Comparison of ENCODE assay signal across 9 mouse cellular contexts in genomic region chr17:86618431-86618861, GRCm38 (mm10).
DNase-seq lines count a peak whose midpoint lies in the region; ATAC-seq and TF ChIP-seq lines count a peak whose summit lies in the region.
"Had no signal": no experiment of that assay in that cellular context is flagged by ENCODE, and none has a peak within 500 bp of the region (broad histone marks: within the 10 kb centered on the region; RNA-seq: fewer than 3 reads in every experiment).

No protein-coding gene starts in this region.

- DNase-seq in liver, adult 2 months (ENCODE audit: extremely low read depth, low read depth, low spot score): no peak
- DNase-seq in thymus, postnatal 36 days: no peak
- no peak for DNase-seq in frontal cortex, postnatal 36 days (ENCODE audit: low spot score in 2 of 2)
- no peak for DNase-seq in spleen, postnatal 36 days (ENCODE audit: low spot score in 2 of 2)

- H3K4me3 ChIP-seq in liver, adult 2 months (ENCODE audit: insufficient read depth, low read depth, low read length): no peak overlapping the region
- H3K4me3 ChIP-seq in liver, embryonic 12.5 days: no peak overlapping the region
- no peak overlapping the region for H3K4me3 ChIP-seq in embryonic facial prominence, embryonic 12.5 days
- no peak overlapping the region for H3K4me3 ChIP-seq in hindbrain, embryonic 16.5 days (ENCODE audit: low read length)
- no peak overlapping the region for H3K4me3 ChIP-seq in neural tube, embryonic 13.5 days
- H3K4me3 ChIP-seq: midbrain, embryonic 12.5 days had no signal

- no peaks in the 10 kb centered on the region for H3K36me3 ChIP-seq in liver, adult 2 months (ENCODE audit: control insufficient read depth, insufficient read depth, low read length)
- H3K36me3 ChIP-seq in liver, embryonic 12.5 days: no peaks in the 10 kb centered on the region
- 0 out of 2 replicates have a peak, but pooled peaks cover 3% of the 10 kb centered on the region for H3K36me3 ChIP-seq in embryonic facial prominence, embryonic 12.5 days
- no peaks in the 10 kb centered on the region for H3K36me3 ChIP-seq in hindbrain, embryonic 16.5 days (ENCODE audit: control insufficient read depth, insufficient read depth, low read length)
- H3K36me3 ChIP-seq in neural tube, embryonic 13.5 days: peaks cover 6% of the 10 kb centered on the region; the same call in 1 of the 2 replicates
- H3K36me3 ChIP-seq: midbrain, embryonic 12.5 days had no signal

- no peaks in the 10 kb centered on the region for H3K9me3 ChIP-seq in liver, embryonic 12.5 days (replicated peaks)
- H3K9me3 ChIP-seq in embryonic facial prominence, embryonic 12.5 days: no peaks in the 10 kb centered on the region
- H3K9me3 ChIP-seq in hindbrain, embryonic 16.5 days (ENCODE audit: control insufficient read depth, low read length): no peaks in the 10 kb centered on the region
- H3K9me3 ChIP-seq in neural tube, embryonic 13.5 days: no peaks in the 10 kb centered on the region
- H3K9me3 ChIP-seq: midbrain, embryonic 12.5 days had no signal

- no peak for TF ChIP-seq POLR2A in liver, adult 2 months (IDR thresholded peaks at IDR 0.05; ENCODE audit: extremely low read depth, insufficient read depth, low read length)

- peak overlapping the region; percentile 75 for H3K27ac ChIP-seq in liver, adult 2 months (replicated peaks; ENCODE audit: insufficient read depth, low read depth, low read length)
- H3K27ac ChIP-seq in liver, embryonic 12.5 days: no peak overlapping the region
- 0 out of 2 replicates have a peak overlapping the region, but pooled peaks have one; percentile 37 for H3K27ac ChIP-seq in embryonic facial prominence, embryonic 12.5 days
- no peak overlapping the region for H3K27ac ChIP-seq in hindbrain, embryonic 16.5 days (ENCODE audit: low read depth, low read length)
- H3K27ac ChIP-seq in neural tube, embryonic 13.5 days (replicated peaks): 0 out of 2 replicates have a peak overlapping the region, but pooled peaks have one; percentile 30
- H3K27ac ChIP-seq: midbrain, embryonic 12.5 days had no signal

- WGBS in liver, adult 2 months: 40% methylated on average over 4 of the region's 4 CpGs
- 57% methylated on average over 4 of the region's 4 CpGs for WGBS in liver, embryonic 12.5 days (ENCODE audit: insufficient replicate concordance)
- 59% methylated on average over 4 of the region's 4 CpGs for WGBS in embryonic facial prominence, embryonic 12.5 days
- 47% methylated on average over 4 of the region's 4 CpGs for WGBS in hindbrain, embryonic 16.5 days
- WGBS in neural tube, embryonic 13.5 days: 65% methylated on average over 4 of the region's 4 CpGs

- H3K4me1 ChIP-seq in liver, adult 2 months (ENCODE audit: control insufficient read depth, insufficient read depth, low read length): peaks cover 16% of the 10 kb centered on the region
- H3K4me1 ChIP-seq in liver, embryonic 12.5 days: no peaks in the 10 kb centered on the region
- peaks cover 10% of the 10 kb centered on the region; the same call in 1 of the 2 replicates for H3K4me1 ChIP-seq in embryonic facial prominence, embryonic 12.5 days
- peaks cover 5% of the 10 kb centered on the region; the same call in 1 of the 2 replicates for H3K4me1 ChIP-seq in hindbrain, embryonic 16.5 days (ENCODE audit: control insufficient read depth, insufficient read depth, low read depth, low read length)
- H3K4me1 ChIP-seq in neural tube, embryonic 13.5 days (replicated peaks): peaks cover 4% of the 10 kb centered on the region; the same call in 1 of the 2 replicates

- no peak for ATAC-seq in liver, embryonic 12.5 days
- no peak for ATAC-seq in embryonic facial prominence, embryonic 12.5 days (ENCODE audit: insufficient number of reproducible peaks, insufficient read depth, low FRiP score, low TSS enrichment)
- peak; percentile 54; the same call in 1 of the 2 replicates for ATAC-seq in hindbrain, embryonic 16.5 days
- ATAC-seq in neural tube, embryonic 13.5 days (ENCODE audit: low read depth): no peak

- H3K79me2 ChIP-seq in liver, adult 2 months (ENCODE audit: control insufficient read depth, insufficient read depth, low read length): no peaks in the 10 kb centered on the region

- no peaks in the 10 kb centered on the region for H3K27me3 ChIP-seq in liver, adult 2 months (ENCODE audit: control insufficient read depth, insufficient read depth, low read length)
- H3K27me3 ChIP-seq in liver, embryonic 12.5 days (replicated peaks): no peaks in the 10 kb centered on the region
- H3K27me3 ChIP-seq in embryonic facial prominence, embryonic 12.5 days: no peaks in the 10 kb centered on the region
- H3K27me3 ChIP-seq in hindbrain, embryonic 16.5 days (replicated peaks; ENCODE audit: control insufficient read depth, insufficient read depth, low read length): no peaks in the 10 kb centered on the region
- H3K27me3 ChIP-seq in neural tube, embryonic 13.5 days: no peaks in the 10 kb centered on the region
- H3K27me3 ChIP-seq: midbrain, embryonic 12.5 days had no signal

- H3K4me2 ChIP-seq in liver, embryonic 12.5 days: no peak overlapping the region
- H3K4me2 ChIP-seq in embryonic facial prominence, embryonic 12.5 days (replicated peaks): no peak overlapping the region
- H3K4me2 ChIP-seq in hindbrain, embryonic 16.5 days (ENCODE audit: low read length): no peak overlapping the region
- no peak overlapping the region for H3K4me2 ChIP-seq in neural tube, embryonic 13.5 days
- H3K4me2 ChIP-seq: midbrain, embryonic 12.5 days had no signal

- no peak for TF ChIP-seq CTCF in liver, adult 2 months (IDR thresholded peaks at IDR 0.05; ENCODE audit: low read depth, low read length)

- no peak overlapping the region for H3K9ac ChIP-seq in liver, adult 2 months (ENCODE audit: low read depth, low read length)
- H3K9ac ChIP-seq in liver, embryonic 12.5 days: no peak overlapping the region
- no peak overlapping the region for H3K9ac ChIP-seq in embryonic facial prominence, embryonic 12.5 days
- H3K9ac ChIP-seq in hindbrain, embryonic 16.5 days (ENCODE audit: low read depth, low read length): no peak overlapping the region
- H3K9ac ChIP-seq in neural tube, embryonic 13.5 days: no peak overlapping the region
- H3K9ac ChIP-seq: midbrain, embryonic 12.5 days had no signal

Comparison
In these comparisons a context has a peak if more than half of its experiments do, and no peak if none do; other contexts are left out.
1. H3K27ac ChIP-seq: peak in liver, adult 2 months (single experiment), embryonic facial prominence, embryonic 12.5 days (single experiment) and neural tube, embryonic 13.5 days (single experiment); none in liver, embryonic 12.5 days (single experiment) and hindbrain, embryonic 16.5 days (single experiment).